Mouse (Mus musculus) myocyte (in vitro differentiated cells): ENCODE results near the gene Tada2a.

ENCODE experiments used
- CEBPB ChIP-seq: IDR thresholded peaks from 2 replicates; pipeline ENCODE4 v1.6.1; 2011; ENCODE audit warnings: mild to moderate bottlenecking, moderate library complexity; ENCODE audit not compliant: poor library complexity, insufficient read depth, severe bottlenecking
- E2F4 ChIP-seq: IDR thresholded peaks from one replicate; pipeline ENCODE4 v1.6.1; 2011; ENCODE audit warnings: mild to moderate bottlenecking, control low read depth, moderate library complexity; ENCODE audit not compliant: insufficient read depth
- MAX ChIP-seq: IDR thresholded peaks from one replicate; pipeline ENCODE4 v1.6.1; 2011; ENCODE audit warnings: low read depth, mild to moderate bottlenecking, control low read depth
- MYOD1 ChIP-seq, 3 experiments: IDR thresholded peaks; one replicate each; pipeline ENCODE4 v1.6.1; 2011; ENCODE audit warnings: control low read depth in 2 of 3, low read depth in 2 of 3, mild to moderate bottlenecking in 2 of 3, moderate library complexity in 1 of 3; ENCODE audit not compliant: insufficient read length in 2 of 3, control insufficient read depth in 1 of 3
- MYOG ChIP-seq, 3 experiments: IDR thresholded peaks; one replicate each; pipeline ENCODE4 v1.6.1; 2011; ENCODE audit warnings: control low read depth in 2 of 3, low read depth in 2 of 3, mild to moderate bottlenecking in 2 of 3; ENCODE audit not compliant: insufficient read length in 2 of 3, control insufficient read depth in 1 of 3, insufficient read depth in 1 of 3
- POLR2A ChIP-seq: IDR thresholded peaks from one replicate; pipeline ENCODE4 v1.6.1; 2011; ENCODE audit warnings: low read depth, mild to moderate bottlenecking, control low read depth, moderate library complexity; ENCODE audit not compliant: insufficient read length
- POLR2AphosphoS2 ChIP-seq: IDR thresholded peaks from one replicate; pipeline ENCODE4 v1.6.1; 2011; ENCODE audit warnings: low read depth, control low read depth; ENCODE audit not compliant: insufficient read length
- SRF ChIP-seq: IDR thresholded peaks from one replicate; pipeline ENCODE4 v1.6.1; 2011; ENCODE audit warnings: low read depth; ENCODE audit not compliant: control insufficient read depth, insufficient read length
- TCF12 ChIP-seq: IDR thresholded peaks from one replicate; pipeline ENCODE4 v1.6.1; 2011; ENCODE audit warnings: mild to moderate bottlenecking, control low read depth; ENCODE audit not compliant: poor library complexity, insufficient read depth, severe bottlenecking
- USF1 ChIP-seq: IDR thresholded peaks from one replicate; pipeline ENCODE4 v1.6.1; 2011; ENCODE audit warnings: low read depth, mild to moderate bottlenecking, control low read depth, moderate library complexity

DNA sequence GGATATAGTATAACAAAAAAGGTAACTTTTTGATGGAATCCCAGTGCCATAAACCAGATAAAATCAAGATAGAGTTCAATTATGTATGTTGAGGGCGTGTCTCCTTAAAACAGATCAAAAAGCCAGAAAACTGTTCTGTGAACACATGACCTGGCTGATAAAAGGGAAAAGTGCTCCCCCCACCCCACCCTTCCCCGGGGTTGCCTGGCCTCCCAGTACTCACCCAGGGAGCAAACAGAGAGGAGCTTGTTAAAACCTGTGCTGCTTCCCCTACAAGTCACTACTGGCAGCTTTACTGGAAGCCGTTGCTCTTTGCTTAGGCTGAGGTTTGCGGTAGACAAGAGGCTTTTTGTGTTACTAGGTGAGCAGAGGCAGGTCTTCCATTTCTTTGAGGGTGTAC is 82.1 kb downstream of the Tada2a start:
- TF ChIP-seq POLR2A, result no peak
- TF ChIP-seq TCF12, result no peak
- TF ChIP-seq USF1, result no peak
- no peak for TF ChIP-seq MYOG (IDR thresholded peaks at IDR 0.05; ENCODE audit: control insufficient read depth in 1 of 3, insufficient read depth in 1 of 3, insufficient read length in 2 of 3, low read depth in 2 of 3)
- no peak for TF ChIP-seq CEBPB
- no peak for TF ChIP-seq MAX
- TF ChIP-seq POLR2AphosphoS2, result no peak
- TF ChIP-seq SRF, result no peak
- no peak for TF ChIP-seq E2F4
- no peak for TF ChIP-seq MYOD1 (IDR thresholded peaks at IDR 0.05; ENCODE audit: control insufficient read depth in 1 of 3, insufficient read length in 2 of 3, low read depth in 2 of 3)
